Mouse (Mus musculus): ENCODE measurements around the gene Psmb8.

DNA sequence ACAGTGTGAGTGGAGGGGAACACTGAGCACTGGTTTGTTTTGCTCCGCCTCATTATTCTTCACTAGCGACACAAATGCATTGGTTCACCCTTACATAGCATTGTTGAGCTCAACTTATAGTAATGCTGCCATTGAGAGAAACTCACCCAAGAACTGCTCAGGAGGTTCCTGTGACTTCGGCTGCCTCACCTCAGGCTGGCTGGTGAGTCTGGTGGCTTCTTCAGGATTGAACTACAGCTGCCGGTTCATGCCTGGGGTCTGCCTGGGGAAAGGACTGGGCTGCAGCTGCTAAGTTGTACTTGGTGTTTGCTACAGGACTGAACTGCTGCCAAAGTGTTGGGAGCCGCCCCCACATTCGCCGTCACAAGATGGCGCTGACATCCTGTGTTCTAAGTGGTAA lies 27.9 kb downstream of the Psmb8 start:
- TF ChIP-seq POLR2A (IDR thresholded peaks at IDR 0.05; ENCODE audit: extremely low read depth, insufficient read depth, low read length) (no peak), CTCF (IDR thresholded peaks at IDR 0.05; ENCODE audit: low read depth, low read length) (no peak)
